Mouse (Mus musculus) stomach, postnatal 0 days (tissue): ENCODE results near the gene Efcab2.

Experiments used
- CTCF ChIP-seq: IDR thresholded peaks from 2 replicates; pipeline ENCODE4 v1.5.1; 2016; ENCODE audit warnings: antibody characterized with exemption, low read depth, mild to moderate bottlenecking, moderate library complexity
- EP300 ChIP-seq: optimal IDR thresholded peaks from 2 replicates; pipeline ENCODE3; 2016; ENCODE audit warnings: antibody characterized with exemption

DNA sequence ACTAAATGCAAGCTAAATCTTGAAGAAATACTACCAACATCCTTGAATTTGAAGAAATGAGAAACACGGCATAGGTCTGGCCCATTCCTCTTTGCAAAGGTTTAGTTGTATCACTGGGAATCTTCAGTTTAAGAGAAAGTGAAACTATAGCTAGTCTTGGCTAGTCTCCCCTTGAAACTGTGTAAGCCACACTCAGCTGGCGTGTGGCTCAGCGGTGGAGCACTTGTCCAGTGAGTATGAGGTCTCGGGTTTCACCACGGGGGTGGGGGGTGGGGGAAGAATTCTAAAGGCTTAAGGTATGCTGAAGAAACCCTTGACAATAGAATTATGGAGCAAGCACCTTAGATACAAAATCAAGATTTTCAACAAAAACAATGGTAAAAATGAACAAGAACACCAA, 117.3 kb downstream of the Efcab2 start:
- TF ChIP-seq CTCF (no peak), EP300 (no peak)
